Mouse (Mus musculus) frontal cortex, adult (tissue): Measurements from ENCODE around the gene Aup1.

Experiments
- ATAC-seq: cut with Nextera tagmentation; 2 replicates; pipeline ENCODE4 v1.9.2; 2017; ENCODE audit warnings: mild to moderate bottlenecking, moderate library complexity, mixed read lengths; ENCODE audit not compliant: low TSS enrichment

The Aup1 gene

GRCm38 (mm10) chr6:83031111-83031510 is 23.2 kb upstream of the Aup1 start:
- no peak for ATAC-seq

GRCm38 (mm10) chr6:83031921-83032590 is 22.3 kb upstream of the Aup1 start:
- ATAC-seq: no peak

GRCm38 (mm10) chr6:83032769-83033191 is 21.5 kb upstream of the Aup1 start:
- peak; percentile 48 for ATAC-seq

GRCm38 (mm10) chr6:83033249-83034185 is 20.8 kb upstream of the Aup1 start, which contains the start of the genes Dok1 and Loxl3:
TSS of gene Dok1 (minus strand) at chr6:83033471.
TSS of gene Loxl3 (plus strand) at chr6:83034173.
- peak; percentile 29; the same call in 1 of the 2 replicates for ATAC-seq

GRCm38 (mm10) chr6:83034463-83035055 is 19.8 kb upstream of the Aup1 start:
- no peak for ATAC-seq

- ATAC-seq: no peak
Observed at GRCm38 (mm10) chr6:83037188-83037587, 17.1 kb upstream of the Aup1 start.

- peak; percentile 87 for ATAC-seq
Observed at GRCm38 (mm10) chr6:83038496-83039012, 15.8 kb upstream of the Aup1 start.

- no peak for ATAC-seq
Observed at GRCm38 (mm10) chr6:83040601-83041000, 13.7 kb upstream of the Aup1 start.

- no peak for ATAC-seq
Observed at GRCm38 (mm10) chr6:83043561-83043960, 10.8 kb upstream of the Aup1 start.

GRCm38 (mm10) chr6:83043993-83044392 is 10.3 kb upstream of the Aup1 start:
- ATAC-seq: no peak

GRCm38 (mm10) chr6:83044742-83045141 is 9.6 kb upstream of the Aup1 start:
- ATAC-seq: no peak; the same call in 1 of the 2 replicates

GRCm38 (mm10) chr6:83049367-83049766 is 5.0 kb upstream of the Aup1 start:
- ATAC-seq: no peak

GRCm38 (mm10) chr6:83053136-83053960 is 973 bp upstream of the Aup1 start:
- ATAC-seq: peak; percentile 9; the same call in 1 of the 2 replicates

GRCm38 (mm10) chr6:83054871-83055431 is 630 bp downstream of the Aup1 start, which contains the start of gene Htra2:
TSS of gene Htra2 (minus strand) at chr6:83055273.
- peak; percentile 24 for ATAC-seq

- ATAC-seq: peak; percentile 26
Observed at GRCm38 (mm10) chr6:83057790-83058189, 3.5 kb downstream of the Aup1 start, which contains the start of gene Dqx1. TSS of gene Dqx1 (plus strand) at chr6:83057844.

- ATAC-seq: no peak
Observed at GRCm38 (mm10) chr6:83058725-83059124, 4.4 kb downstream of the Aup1 start.

GRCm38 (mm10) chr6:83065995-83066394 is 11.7 kb downstream of the Aup1 start:
- ATAC-seq: no peak

GRCm38 (mm10) chr6:83066441-83066840 is 12.1 kb downstream of the Aup1 start:
- no peak for ATAC-seq

- ATAC-seq: no peak
Observed at GRCm38 (mm10) chr6:83068221-83068620, 13.9 kb downstream of the Aup1 start.

GRCm38 (mm10) chr6:83068706-83069487 is 14.6 kb downstream of the Aup1 start:
- ATAC-seq: no peak
